19 mouse cellular contexts compared by ENCODE assay signal in the genomic region with DNA sequence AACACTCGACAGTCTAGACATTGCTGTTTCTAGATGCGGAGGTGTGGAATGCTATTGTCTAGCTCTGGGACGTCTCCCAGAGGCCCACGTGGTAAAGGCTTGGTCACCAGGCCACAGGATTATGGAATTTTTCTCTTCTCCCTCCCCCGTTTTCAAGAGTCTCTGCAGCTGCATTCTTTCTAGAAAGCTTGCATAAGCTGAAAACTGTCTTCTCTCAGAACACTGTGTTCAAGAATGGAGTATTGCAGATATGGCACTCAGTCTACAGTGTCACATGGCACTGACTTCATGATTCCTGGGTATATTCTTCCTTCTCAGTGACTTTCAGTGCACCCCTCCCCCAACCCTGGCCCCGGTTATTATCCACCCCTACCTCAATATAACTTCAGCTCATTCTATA.
"Had no signal": no experiment of that assay in that cellular context is flagged by ENCODE, and none has a peak within 500 bp of the region (broad histone marks: within the 10 kb centered on the region; RNA-seq: fewer than 3 reads in every experiment).

No protein-coding gene starts in this region.

- H3K27ac ChIP-seq: kidney, embryonic 15.5 days; left cerebral cortex, adult 2 months; liver, embryonic 13.5 days; midbrain, embryonic 10.5 days; midbrain, embryonic 13.5 days; neural tube, embryonic 13.5 days; stomach, embryonic 15.5 days had no signal

- DNase-seq: kidney, adult 18-20 months; kidney, postnatal 10 days; layer of hippocampus, postnatal 36 days; liver, embryonic 13.5 days; lung, embryonic 14.5 days; retina, postnatal 1 day; right cerebral cortex, postnatal 25 days; spleen, adult 18-20 months; thymus, postnatal 25 days had no signal

- H3K9me3 ChIP-seq: kidney, embryonic 15.5 days; liver, embryonic 13.5 days; megakaryocyte, embryonic 14.5 days; midbrain, embryonic 10.5 days; midbrain, embryonic 13.5 days; neural tube, embryonic 13.5 days; stomach, embryonic 15.5 days had no signal

- ATAC-seq: intestine, embryonic 16.5 days; midbrain, embryonic 13.5 days; midbrain, embryonic 16.5 days had no signal

- H3K9ac ChIP-seq: kidney, embryonic 15.5 days; liver, embryonic 13.5 days; lung, embryonic 14.5 days; midbrain, embryonic 13.5 days; neural tube, embryonic 13.5 days; stomach, embryonic 15.5 days had no signal

- H3K4me2 ChIP-seq: kidney, embryonic 15.5 days; liver, embryonic 13.5 days; lung, embryonic 14.5 days; midbrain, embryonic 13.5 days; neural tube, embryonic 13.5 days; stomach, embryonic 15.5 days had no signal

- H3K27me3 ChIP-seq: kidney, embryonic 15.5 days; liver, embryonic 13.5 days; megakaryocyte, embryonic 14.5 days; midbrain, embryonic 13.5 days; neural tube, embryonic 13.5 days; stomach, embryonic 15.5 days had no signal

- H3K4me3 ChIP-seq: kidney, embryonic 15.5 days; left cerebral cortex, adult 2 months; liver, embryonic 13.5 days; megakaryocyte, embryonic 14.5 days; midbrain, embryonic 10.5 days; midbrain, embryonic 13.5 days; myocyte; neural tube, embryonic 13.5 days; stomach, embryonic 15.5 days had no signal

- H3K4me1 ChIP-seq: liver, embryonic 13.5 days; midbrain, embryonic 10.5 days; midbrain, embryonic 13.5 days; neural tube, embryonic 13.5 days; stomach, embryonic 15.5 days had no signal

- H3K36me3 ChIP-seq: kidney, embryonic 15.5 days; liver, embryonic 13.5 days; midbrain, embryonic 10.5 days; midbrain, embryonic 13.5 days; neural tube, embryonic 13.5 days; stomach, embryonic 15.5 days had no signal
